Comparison of ENCODE assay signal across 25 mouse cellular contexts in genomic region chr11:107107725-107108078, GRCm38 (mm10). TPM values are rescaled to one million over a fixed set of nuclear protein-coding genes. Genes with fewer than 3 reads are reported as not detected.
DNase-seq lines count a peak whose midpoint lies in the region; ATAC-seq and TF ChIP-seq lines count a peak whose summit lies in the region.
"Had no signal": no experiment of that assay in that cellular context is flagged by ENCODE, and none has a peak within 500 bp of the region (broad histone marks: within the 10 kb centered on the region; RNA-seq: fewer than 3 reads in every experiment).

No protein-coding gene starts in this region.

- no peaks in the 10 kb centered on the region for H3K9me3 ChIP-seq in heart, embryonic 16.5 days (replicated peaks; ENCODE audit: control insufficient read depth, low read length)
- no peaks in the 10 kb centered on the region for H3K9me3 ChIP-seq in midbrain, embryonic 12.5 days
- H3K9me3 ChIP-seq in midbrain, embryonic 15.5 days: no peaks in the 10 kb centered on the region
- H3K9me3 ChIP-seq in E14TG2a.4 (ENCODE audit: low read length): no peaks in the 10 kb centered on the region
- no peaks in the 10 kb centered on the region for H3K9me3 ChIP-seq in limb, embryonic 15.5 days
- H3K9me3 ChIP-seq: embryonic facial prominence, embryonic 15.5 days; forebrain, embryonic 15.5 days; hindbrain, embryonic 15.5 days; limb, embryonic 12.5 days; lung, embryonic 15.5 days; megakaryocyte, embryonic 14.5 days had no signal

- H3K9ac ChIP-seq in heart, embryonic 16.5 days (ENCODE audit: low read length): peak overlapping the region; percentile 36; the same call in 1 of the 2 replicates
- no peak overlapping the region for H3K9ac ChIP-seq in midbrain, embryonic 12.5 days (replicated peaks)
- H3K9ac ChIP-seq in midbrain, embryonic 15.5 days: no peak overlapping the region
- no peak overlapping the region for H3K9ac ChIP-seq in limb, embryonic 15.5 days
- H3K9ac ChIP-seq: embryonic facial prominence, embryonic 15.5 days; forebrain, embryonic 15.5 days; hindbrain, embryonic 15.5 days; limb, embryonic 12.5 days; liver, embryonic 14.5 days; lung, embryonic 15.5 days had no signal

- ATAC-seq in heart, embryonic 16.5 days (replicated peaks; ENCODE audit: extremely low read depth, insufficient read depth, low FRiP score): no peak
- ATAC-seq in midbrain, embryonic 12.5 days (ENCODE audit: low FRiP score, low read depth): no peak
- no peak for ATAC-seq in midbrain, embryonic 15.5 days (replicated peaks)
- ATAC-seq in limb, embryonic 15.5 days (ENCODE audit: insufficient number of reproducible peaks, low FRiP score, low TSS enrichment, low read depth): no peak
- ATAC-seq: forebrain, embryonic 15.5 days had no signal

- TF ChIP-seq CTCF in E14TG2a.4 (conservative IDR thresholded peaks at IDR 0.05; ENCODE audit: low read length): no peak

- 72% methylated on average over 4 of the region's 4 CpGs for WGBS in heart, embryonic 16.5 days
- WGBS in midbrain, embryonic 12.5 days: 83% methylated on average over 4 of the region's 4 CpGs
- WGBS in midbrain, embryonic 15.5 days: 83% methylated on average over 4 of the region's 4 CpGs
- 79% methylated on average over 4 of the region's 4 CpGs for WGBS in limb, embryonic 15.5 days

- no peak for DNase-seq in heart, postnatal 25 days (ENCODE audit: low spot score)
- no peak for DNase-seq in right cerebral cortex, postnatal 36 days (ENCODE audit: low spot score in 2 of 2)
- DNase-seq: adrenal gland, postnatal 14 days; cerebellum, adult 9-10 months; gastrocnemius, postnatal 36 days; heart, adult 2 months; heart, postnatal 14 days; kidney, adult 8-10 months; kidney, postnatal 25 days; lung, postnatal 36 days; retina, postnatal 1 day; right cerebral cortex, postnatal 25 days had no signal

- H3K4me3 ChIP-seq in heart, embryonic 16.5 days (ENCODE audit: low read length): no peak overlapping the region
- no peak overlapping the region for H3K4me3 ChIP-seq in midbrain, embryonic 12.5 days
- no peak overlapping the region for H3K4me3 ChIP-seq in midbrain, embryonic 15.5 days
- peak overlapping the region; percentile 15 for H3K4me3 ChIP-seq in E14TG2a.4 (replicated peaks; ENCODE audit: low read length)
- no peak overlapping the region for H3K4me3 ChIP-seq in limb, embryonic 15.5 days
- H3K4me3 ChIP-seq: embryonic facial prominence, embryonic 15.5 days; forebrain, embryonic 15.5 days; heart, adult 2 months; hindbrain, embryonic 15.5 days; layer of hippocampus, adult 2 months; limb, embryonic 12.5 days; lung, embryonic 15.5 days had no signal

- no peaks in the 10 kb centered on the region for H3K27me3 ChIP-seq in heart, embryonic 16.5 days (ENCODE audit: control insufficient read depth, insufficient read depth, low read length)
- H3K27me3 ChIP-seq in midbrain, embryonic 12.5 days: no peaks in the 10 kb centered on the region
- no peaks in the 10 kb centered on the region for H3K27me3 ChIP-seq in midbrain, embryonic 15.5 days (replicated peaks)
- no peaks in the 10 kb centered on the region for H3K27me3 ChIP-seq in E14TG2a.4 (ENCODE audit: insufficient read depth, low read length)
- H3K27me3 ChIP-seq in limb, embryonic 15.5 days: no peaks in the 10 kb centered on the region
- H3K27me3 ChIP-seq: embryonic facial prominence, embryonic 15.5 days; forebrain, embryonic 15.5 days; hindbrain, embryonic 15.5 days; limb, embryonic 12.5 days; lung, embryonic 15.5 days; megakaryocyte, embryonic 14.5 days had no signal

- intact Hi-C loops in heart, postnatal 25 days (cut with DNase I): no loop called here

- H3K27ac ChIP-seq in heart, embryonic 16.5 days (ENCODE audit: low read length): peak overlapping the region; percentile 53
- peak overlapping the region; percentile 42; the same call in 1 of the 2 replicates for H3K27ac ChIP-seq in midbrain, embryonic 12.5 days (replicated peaks)
- H3K27ac ChIP-seq in midbrain, embryonic 15.5 days: no peak overlapping the region
- 0 out of 2 replicates have a peak overlapping the region, but pooled peaks have one; percentile 12 for H3K27ac ChIP-seq in limb, embryonic 15.5 days
- H3K27ac ChIP-seq: embryonic facial prominence, embryonic 15.5 days; heart, adult 2 months; hindbrain, embryonic 15.5 days; layer of hippocampus, adult 2 months; liver, embryonic 14.5 days; lung, embryonic 15.5 days had no signal

- peaks cover 20% of the 10 kb centered on the region for H3K36me3 ChIP-seq in heart, embryonic 16.5 days (ENCODE audit: control insufficient read depth, insufficient read depth)
- H3K36me3 ChIP-seq in midbrain, embryonic 12.5 days: peaks cover 25% of the 10 kb centered on the region
- peaks cover 11% of the 10 kb centered on the region; the same call in 1 of the 2 replicates for H3K36me3 ChIP-seq in midbrain, embryonic 15.5 days (replicated peaks)
- peaks cover 53% of the 10 kb centered on the region for H3K36me3 ChIP-seq in E14TG2a.4 (ENCODE audit: insufficient read depth, low read length)
- peaks cover 23% of the 10 kb centered on the region for H3K36me3 ChIP-seq in limb, embryonic 15.5 days

- peaks cover 19% of the 10 kb centered on the region for H3K4me1 ChIP-seq in heart, embryonic 16.5 days (ENCODE audit: control insufficient read depth, insufficient read depth, low read length)
- H3K4me1 ChIP-seq in midbrain, embryonic 12.5 days: peaks cover 14% of the 10 kb centered on the region
- H3K4me1 ChIP-seq in midbrain, embryonic 15.5 days: peaks cover 25% of the 10 kb centered on the region
- peaks cover 90% of the 10 kb centered on the region for H3K4me1 ChIP-seq in E14TG2a.4 (replicated peaks; ENCODE audit: low read depth, low read length)
- H3K4me1 ChIP-seq in limb, embryonic 15.5 days: peaks cover 21% of the 10 kb centered on the region

- no peak overlapping the region for H3K4me2 ChIP-seq in heart, embryonic 16.5 days (ENCODE audit: low read depth, low read length)
- H3K4me2 ChIP-seq in midbrain, embryonic 12.5 days (replicated peaks): no peak overlapping the region
- H3K4me2 ChIP-seq in midbrain, embryonic 15.5 days: no peak overlapping the region
- no peak overlapping the region for H3K4me2 ChIP-seq in limb, embryonic 15.5 days
- H3K4me2 ChIP-seq: embryonic facial prominence, embryonic 15.5 days; forebrain, embryonic 15.5 days; hindbrain, embryonic 15.5 days; limb, embryonic 12.5 days; lung, embryonic 15.5 days had no signal

RNA-seq across cellular contexts. Expression of gene Bptf, which starts 24.2 kb away (rescaled TPM):
- 17.8 and 18.4 TPM in 2 replicates for polyA plus RNA-seq in heart, embryonic 16.5 days (2015; fragmentation: Nextera tagmentation; extraction: Ambion mirVana)
- total RNA-seq in heart, postnatal 25 days (2021): 10 to 100 TPM; 27.1 to 31.8 TPM
- polyA plus RNA-seq in midbrain, embryonic 12.5 days (2016; fragmentation: Nextera tagmentation; extraction: Ambion mirVana): 44.0 and 45.6 TPM in 2 replicates
- polyA plus RNA-seq in midbrain, embryonic 15.5 days (2015; fragmentation: Nextera tagmentation; extraction: Ambion mirVana): 34.8 and 36.0 TPM in 2 replicates
- 23.6 and 31.1 TPM in 2 replicates for polyA plus RNA-seq in limb, embryonic 15.5 days (2015; fragmentation: Nextera tagmentation; extraction: Ambion mirVana)
